Mouse (Mus musculus): ENCODE measurements around the gene Ltf. TPM values are rescaled to one million over a fixed set of nuclear protein-coding genes. Genes with fewer than 3 reads are reported as not detected.

The Ltf gene
- total and polyA plus RNA-seq, 3 experiments = 0.11 TPM; not detected in 2

- TF ChIP-seq UBTF (IDR thresholded peaks at IDR 0.05; ENCODE audit: borderline replicate concordance, insufficient read depth, low read depth, low read length) = no peak
- TF ChIP-seq MAZ (IDR thresholded peaks at IDR 0.05; ENCODE audit: low read depth, low read length) = no peak
- no peak for TF ChIP-seq CHD2 (IDR thresholded peaks at IDR 0.05; ENCODE audit: low read length)
- no peak for TF ChIP-seq MEF2A (IDR thresholded peaks at IDR 0.05; ENCODE audit: extremely low read depth, insufficient replicate concordance, low read depth, low read length, poor library complexity, severe bottlenecking)
- no peak for TF ChIP-seq BHLHE40 (IDR thresholded peaks at IDR 0.05; ENCODE audit: borderline replicate concordance, low read depth, low read length)
- no peak for TF ChIP-seq KAT2A (conservative IDR thresholded peaks at IDR 0.05; ENCODE audit: low read depth, low read length)
- TF ChIP-seq USF2 (IDR thresholded peaks at IDR 0.05; ENCODE audit: borderline replicate concordance in 1 of 2, insufficient read depth in 1 of 2, low read depth in 1 of 2, low read length in 2 of 2) = no peak
- TF ChIP-seq ZKSCAN1 (IDR thresholded peaks at IDR 0.05; ENCODE audit: low read depth, low read length) = no peak
- TF ChIP-seq ELF1 (IDR thresholded peaks at IDR 0.05; ENCODE audit: low read depth, low read length) = no peak
- TF ChIP-seq NRF1 (IDR thresholded peaks at IDR 0.05; ENCODE audit: insufficient read depth, low read depth, low read length, poor library complexity, severe bottlenecking) = no peak
- TF ChIP-seq TAL1 (IDR thresholded peaks at IDR 0.05; ENCODE audit: low read length) = no peak
- TF ChIP-seq POLR2AphosphoS2 (IDR thresholded peaks at IDR 0.05; ENCODE audit: low read length) = no peak
- no peak for TF ChIP-seq NELFE (IDR thresholded peaks at IDR 0.05; ENCODE audit: low read depth, low read length)
- no peak for TF ChIP-seq POLR2AphosphoS5 (IDR thresholded peaks at IDR 0.05; ENCODE audit: borderline replicate concordance, low read depth, low read length)
Measured at GRCm38 (mm10) chr9:111042266-111042665, 23.2 kb downstream of the Ltf start.

GRCm38 (mm10) chr9:111046222-111046621, 27.2 kb downstream of the Ltf start:
- H3K79me2 ChIP-seq (ENCODE audit: control insufficient read depth, insufficient read depth, low read length, poor library complexity) = no peaks in the 10 kb centered on the region
- no peak overlapping the region for H3K27ac ChIP-seq (ENCODE audit: control insufficient read depth, low read depth, low read length)
- no peaks in the 10 kb centered on the region for H3K9me3 ChIP-seq (replicated peaks; ENCODE audit: insufficient read depth, low read length)
- H3K4me1 ChIP-seq (ENCODE audit: control insufficient read depth in 1 of 2, insufficient read depth in 2 of 2, low read length in 2 of 2) = no peaks in the 10 kb centered on the region; a peak in 1 of 4 replicates
- TF ChIP-seq TCF12 (IDR thresholded peaks at IDR 0.05; ENCODE audit: low read depth, low read length) (no peak), RCOR1 (IDR thresholded peaks at IDR 0.05; ENCODE audit: low read depth, low read length) (no peak), E2F4 (IDR thresholded peaks at IDR 0.05; ENCODE audit: borderline replicate concordance, low read depth, low read length) (no peak), ETS1 (IDR thresholded peaks at IDR 0.05; ENCODE audit: low read depth, low read length) (no peak), EP300 (IDR thresholded peaks at IDR 0.05; ENCODE audit: low read depth in 1 of 2, low read length in 2 of 2) (no peak), GABPA (IDR thresholded peaks at IDR 0.05; ENCODE audit: low read depth, low read length) (no peak), SMC3 (IDR thresholded peaks at IDR 0.05; ENCODE audit: low read depth, low read length) (no peak), GATA1 (IDR thresholded peaks at IDR 0.05; ENCODE audit: low read depth, low read length) (no peak), HCFC1 (IDR thresholded peaks at IDR 0.05; ENCODE audit: low read depth, low read length) (no peak), MYB (IDR thresholded peaks at IDR 0.05; ENCODE audit: low read depth, low read length) (no peak), TAL1 (IDR thresholded peaks at IDR 0.05; ENCODE audit: low read length) (no peak), BHLHE40 (IDR thresholded peaks at IDR 0.05; ENCODE audit: borderline replicate concordance, low read depth, low read length) (no peak), UBTF (IDR thresholded peaks at IDR 0.05; ENCODE audit: borderline replicate concordance, insufficient read depth, low read depth, low read length) (no peak), ZKSCAN1 (IDR thresholded peaks at IDR 0.05; ENCODE audit: low read depth, low read length) (no peak)
- no peaks in the 10 kb centered on the region for H3K27me3 ChIP-seq (ENCODE audit: control insufficient read depth in 1 of 2, insufficient read depth in 2 of 2, low read length in 2 of 2)
- H3K9ac ChIP-seq (ENCODE audit: control insufficient read depth, low read depth, low read length, poor library complexity, severe bottlenecking) = no peak overlapping the region
- H3K36me3 ChIP-seq (ENCODE audit: control insufficient read depth in 1 of 2, insufficient read depth in 2 of 2, low read length in 2 of 2) = no peaks in the 10 kb centered on the region
- no peak overlapping the region for H3K4me3 ChIP-seq (ENCODE audit: control insufficient read depth in 1 of 2, insufficient read depth in 1 of 2, low read depth in 2 of 2, low read length in 2 of 2)
- peak; percentile 24 for DNase-seq (ENCODE audit: low read depth, low spot score)

More at GRCm38 (mm10) chr9:111042266-111042665, 23.2 kb downstream of the Ltf start:
- H3K9me3 ChIP-seq (replicated peaks; ENCODE audit: insufficient read depth, low read length) = no peaks in the 10 kb centered on the region
- no peak overlapping the region for H3K9ac ChIP-seq (ENCODE audit: control insufficient read depth, low read depth, low read length, poor library complexity, severe bottlenecking)
- no peak overlapping the region for H3K4me3 ChIP-seq (ENCODE audit: control insufficient read depth in 1 of 2, insufficient read depth in 1 of 2, low read depth in 2 of 2, low read length in 2 of 2)
- H3K36me3 ChIP-seq (ENCODE audit: control insufficient read depth in 1 of 2, insufficient read depth in 2 of 2, low read length in 2 of 2) = no peaks in the 10 kb centered on the region
- H3K27ac ChIP-seq (ENCODE audit: control insufficient read depth, low read depth, low read length) = no peak overlapping the region
- DNase-seq (ENCODE audit: low read depth, low spot score) = no peak
- H3K27me3 ChIP-seq (ENCODE audit: control insufficient read depth in 1 of 2, insufficient read depth in 2 of 2, low read length in 2 of 2) = no peaks in the 10 kb centered on the region
- H3K79me2 ChIP-seq (ENCODE audit: control insufficient read depth, insufficient read depth, low read length, poor library complexity) = no peaks in the 10 kb centered on the region
- no peaks in the 10 kb centered on the region; a peak in 1 of 4 replicates for H3K4me1 ChIP-seq (ENCODE audit: control insufficient read depth in 1 of 2, insufficient read depth in 2 of 2, low read length in 2 of 2)

Data from MEL (cell line).